Comparison of ENCODE assay signal across 10 mouse cellular contexts in the genomic region with DNA sequence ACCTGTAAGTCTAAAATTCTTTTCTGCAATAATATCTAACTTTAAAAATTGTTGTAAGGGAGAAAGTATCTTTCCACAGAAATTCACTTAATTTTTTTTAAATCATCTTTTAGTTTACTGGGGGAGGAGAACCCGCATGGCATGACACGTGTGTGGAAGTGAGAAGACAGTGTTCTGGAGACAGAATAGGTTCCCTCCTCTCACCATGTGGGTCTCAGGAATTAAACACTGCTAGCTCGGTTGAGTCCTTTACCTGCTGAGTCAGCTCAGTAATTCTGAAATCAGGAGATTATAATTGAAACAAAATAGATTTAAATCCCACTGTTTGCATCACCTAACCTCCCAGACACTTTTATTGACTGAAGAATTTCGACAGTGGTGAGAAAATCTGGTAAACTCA. TPM values are rescaled to one million over a fixed set of nuclear protein-coding genes. Genes with fewer than 3 reads are reported as not detected.
A peak's percentile ranks its signal among the peaks of the same experiment; 100 is the strongest.
DNase-seq lines count a peak whose midpoint lies in the region; ATAC-seq and TF ChIP-seq lines count a peak whose summit lies in the region.
"Had no signal": no experiment of that assay in that cellular context is flagged by ENCODE, and none has a peak within 500 bp of the region (broad histone marks: within the 10 kb centered on the region; RNA-seq: fewer than 3 reads in every experiment).

No protein-coding gene starts in this region.

- DNase-seq in heart, embryonic 10.5 days (ENCODE audit: low spot score): no peak
- DNase-seq in heart, adult 8-10 months (ENCODE audit: low spot score): no peak
- no peak for DNase-seq in midbrain, embryonic 10.5 days (ENCODE audit: low spot score)
- no peak for DNase-seq in midbrain, postnatal 0 days (ENCODE audit: low spot score)
- DNase-seq in liver, postnatal 0 days: no peak
- no peak for DNase-seq in adrenal gland, postnatal 10 days
- DNase-seq in cerebellum, postnatal 25 days: no peak
- DNase-seq: cerebellum, postnatal 14 days; gastrocnemius, adult 2 months had no signal

- H3K9me3 ChIP-seq in heart, embryonic 10.5 days: no peaks in the 10 kb centered on the region
- H3K9me3 ChIP-seq in midbrain, embryonic 10.5 days (replicated peaks): peaks cover 22% of the 10 kb centered on the region
- H3K9me3 ChIP-seq in midbrain, postnatal 0 days (ENCODE audit: low read length): no peaks in the 10 kb centered on the region
- H3K9me3 ChIP-seq in hindbrain, embryonic 13.5 days: peaks cover 17% of the 10 kb centered on the region
- no peaks in the 10 kb centered on the region for H3K9me3 ChIP-seq in liver, postnatal 0 days (ENCODE audit: low read length)

- TF ChIP-seq CTCF in midbrain, postnatal 0 days (IDR thresholded peaks at IDR 0.05): no peak
- no peak for TF ChIP-seq CTCF in liver, postnatal 0 days (IDR thresholded peaks at IDR 0.05; ENCODE audit: low read depth)

- H3K4me2 ChIP-seq in midbrain, postnatal 0 days (ENCODE audit: low read depth, low read length, poor library complexity, severe bottlenecking): no peak overlapping the region
- H3K4me2 ChIP-seq in hindbrain, embryonic 13.5 days: peak overlapping the region; percentile 85; the same call in 1 of the 2 replicates
- H3K4me2 ChIP-seq in liver, postnatal 0 days (ENCODE audit: low read depth, low read length): peak overlapping the region; percentile 85

- peak overlapping the region; percentile 80; the same call in 1 of the 2 replicates for H3K4me3 ChIP-seq in heart, embryonic 10.5 days
- peak overlapping the region; percentile 88; the same call in 1 of the 2 replicates for H3K4me3 ChIP-seq in midbrain, embryonic 10.5 days
- H3K4me3 ChIP-seq in midbrain, postnatal 0 days (ENCODE audit: low read depth, low read length): no peak overlapping the region
- H3K4me3 ChIP-seq in hindbrain, embryonic 13.5 days: no peak overlapping the region
- H3K4me3 ChIP-seq in liver, postnatal 0 days (ENCODE audit: low read depth, low read length): peak overlapping the region; percentile 84

- 0 out of 2 replicates have a peak, but pooled peaks have one; percentile 15 for TF ChIP-seq EP300 in liver, postnatal 0 days (IDR thresholded peaks at IDR 0.05; ENCODE audit: low read depth)

- peaks cover 44% of the 10 kb centered on the region for H3K36me3 ChIP-seq in heart, embryonic 10.5 days
- H3K36me3 ChIP-seq in midbrain, embryonic 10.5 days: peaks cover 65% of the 10 kb centered on the region
- no peaks in the 10 kb centered on the region for H3K36me3 ChIP-seq in midbrain, postnatal 0 days (ENCODE audit: insufficient read depth, low read length)
- peaks cover 22% of the 10 kb centered on the region for H3K36me3 ChIP-seq in hindbrain, embryonic 13.5 days
- peaks cover 17% of the 10 kb centered on the region for H3K36me3 ChIP-seq in liver, postnatal 0 days (replicated peaks; ENCODE audit: insufficient read depth, low read length)

- no peak overlapping the region for H3K27ac ChIP-seq in heart, embryonic 10.5 days
- H3K27ac ChIP-seq in midbrain, embryonic 10.5 days (replicated peaks): no peak overlapping the region
- no peak overlapping the region for H3K27ac ChIP-seq in midbrain, postnatal 0 days (ENCODE audit: low read depth, low read length)
- no peak overlapping the region for H3K27ac ChIP-seq in hindbrain, embryonic 13.5 days
- no peak overlapping the region for H3K27ac ChIP-seq in liver, postnatal 0 days (ENCODE audit: low read depth)
- H3K27ac ChIP-seq: gastrocnemius, adult 2 months had no signal

- no peaks in the 10 kb centered on the region for H3K27me3 ChIP-seq in heart, embryonic 10.5 days (ENCODE audit: insufficient read depth, poor library complexity, severe bottlenecking)
- H3K27me3 ChIP-seq in midbrain, embryonic 10.5 days (ENCODE audit: low read depth, poor library complexity, severe bottlenecking): no peaks in the 10 kb centered on the region
- H3K27me3 ChIP-seq in midbrain, postnatal 0 days (ENCODE audit: insufficient read depth, low read length): no peaks in the 10 kb centered on the region
- no peaks in the 10 kb centered on the region for H3K27me3 ChIP-seq in hindbrain, embryonic 13.5 days
- no peaks in the 10 kb centered on the region for H3K27me3 ChIP-seq in liver, postnatal 0 days (ENCODE audit: insufficient read depth, low read length)

- 57% methylated on average over 4 of the region's 4 CpGs for WGBS in heart, embryonic 10.5 days
- 76% methylated on average over 4 of the region's 4 CpGs for WGBS in midbrain, embryonic 10.5 days
- 57% methylated on average over 4 of the region's 4 CpGs for WGBS in midbrain, postnatal 0 days
- WGBS in hindbrain, embryonic 13.5 days: 56% methylated on average over 4 of the region's 4 CpGs
- 42% methylated on average over 4 of the region's 4 CpGs for WGBS in liver, postnatal 0 days (ENCODE audit: insufficient replicate concordance)

- peaks cover 11% of the 10 kb centered on the region for H3K4me1 ChIP-seq in heart, embryonic 10.5 days
- peaks cover 30% of the 10 kb centered on the region for H3K4me1 ChIP-seq in midbrain, embryonic 10.5 days
- H3K4me1 ChIP-seq in midbrain, postnatal 0 days (ENCODE audit: insufficient read depth, low read length): 0 out of 2 replicates have a peak, but pooled peaks cover 2% of the 10 kb centered on the region
- peaks cover 14% of the 10 kb centered on the region for H3K4me1 ChIP-seq in hindbrain, embryonic 13.5 days (replicated peaks)
- H3K4me1 ChIP-seq in liver, postnatal 0 days (ENCODE audit: insufficient read depth): peaks cover 16% of the 10 kb centered on the region

- ATAC-seq in midbrain, postnatal 0 days (ENCODE audit: low FRiP score): no peak
- ATAC-seq in hindbrain, embryonic 13.5 days (ENCODE audit: low FRiP score): no peak
- ATAC-seq in liver, postnatal 0 days: no peak

- H3K9ac ChIP-seq in midbrain, postnatal 0 days (replicated peaks; ENCODE audit: low read length, poor library complexity, severe bottlenecking): no peak overlapping the region
- H3K9ac ChIP-seq in hindbrain, embryonic 13.5 days: no peak overlapping the region
- H3K9ac ChIP-seq in liver, postnatal 0 days (replicated peaks): peak overlapping the region; percentile 70

RNA-seq across cellular contexts. Expression of a gene that starts 1.3 kb away (rescaled TPM):
- polyA plus RNA-seq in heart, embryonic 10.5 days (2016; fragmentation: Nextera tagmentation; extraction: Ambion mirVana): 7.5 and 7.7 TPM in 2 replicates
- total RNA-seq in heart, adult 8-10 months (2022): under 1 TPM; 0.16 to 0.37 (median 0.28) TPM
- 10.7 and 12.4 TPM in 2 replicates for polyA plus RNA-seq in midbrain, embryonic 10.5 days (2016; fragmentation: Nextera tagmentation; extraction: Ambion mirVana)
- total RNA-seq in midbrain, postnatal 0 days (2014; rRNA removed): 0.28 and 0.38 TPM in 2 replicates
- polyA plus RNA-seq in midbrain, postnatal 0 days (2015; fragmentation: Nextera tagmentation; extraction: Ambion mirVana): 0.31 and 0.71 TPM in 2 replicates
- 2.3 and 3.7 TPM in 2 replicates for polyA plus RNA-seq in hindbrain, embryonic 13.5 days (2015; fragmentation: Nextera tagmentation; extraction: Ambion mirVana)
- 3.0 and 4.5 TPM in 2 replicates for polyA plus RNA-seq in liver, postnatal 0 days (2015; fragmentation: Nextera tagmentation; extraction: Ambion mirVana)
- total RNA-seq in adrenal gland, postnatal 10 days (2021): 1 to 10 TPM; 3.7 to 4.8 TPM

RNA-seq across cellular contexts. Expression of a gene that starts 57.6 kb away (rescaled TPM):
- polyA plus RNA-seq in heart, embryonic 10.5 days (2016; fragmentation: Nextera tagmentation; extraction: Ambion mirVana): 23.7 and 31.5 TPM in 2 replicates
- total RNA-seq in heart, adult 8-10 months (2022): 1 to 10 TPM; 6.7 to 7.9 (median 7.2) TPM
- 48.1 and 51.9 TPM in 2 replicates for polyA plus RNA-seq in midbrain, embryonic 10.5 days (2016; fragmentation: Nextera tagmentation; extraction: Ambion mirVana)
- 25.9 and 41.1 TPM in 2 replicates for total RNA-seq in midbrain, postnatal 0 days (2014; rRNA removed)
- polyA plus RNA-seq in midbrain, postnatal 0 days (2015; fragmentation: Nextera tagmentation; extraction: Ambion mirVana): 9.3 and 11.9 TPM in 2 replicates
- polyA plus RNA-seq in hindbrain, embryonic 13.5 days (2015; fragmentation: Nextera tagmentation; extraction: Ambion mirVana): 27.3 and 27.9 TPM in 2 replicates
- polyA plus RNA-seq in liver, postnatal 0 days (2015; fragmentation: Nextera tagmentation; extraction: Ambion mirVana): 2.3 and 3.5 TPM in 2 replicates
- 10 to 100 TPM; 15.7 to 21.0 TPM for total RNA-seq in adrenal gland, postnatal 10 days (2021)

Comparison
In these comparisons a context has a peak if more than half of its experiments do, and no peak if none do; other contexts are left out.
1. H3K4me3 ChIP-seq: peak in heart, embryonic 10.5 days (single experiment), midbrain, embryonic 10.5 days (single experiment) and liver, postnatal 0 days (single experiment); none in midbrain, postnatal 0 days (single experiment) and hindbrain, embryonic 13.5 days (single experiment).